Mouse (Mus musculus): ENCODE measurements around the gene Car2. TPM values are rescaled to one million over a fixed set of nuclear protein-coding genes. Genes with fewer than 3 reads are reported as not detected.

Car2 gene
- polyA plus RNA-seq, 1 experiment from 2014 or later: 114 TPM

DNA sequence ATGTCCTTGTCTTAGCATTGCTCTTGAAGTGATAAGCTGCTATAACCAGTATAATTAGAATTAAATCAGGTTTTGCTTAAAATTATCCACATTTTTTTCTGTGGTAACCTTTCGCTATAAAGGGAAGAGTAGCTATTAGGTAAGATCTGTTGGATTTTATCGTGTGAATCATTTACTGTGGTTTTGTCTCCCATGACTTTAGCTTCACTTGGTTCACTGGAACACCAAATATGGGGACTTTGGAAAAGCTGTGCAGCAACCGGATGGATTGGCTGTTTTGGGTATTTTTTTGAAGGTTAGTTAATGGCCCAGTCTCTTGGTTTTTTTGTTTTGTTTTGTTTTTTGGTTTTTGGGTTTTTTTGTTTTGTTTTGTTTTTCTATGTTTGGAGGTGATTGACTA lies 9.3 kb downstream of the Car2 start:
- no peak for DNase-seq (ENCODE audit: low spot score)
- Histone ChIP-seq H3K27me3 (ENCODE audit: control insufficient read depth, insufficient read depth, low read length) (no peaks in the 10 kb centered on the region), H3K27ac (ENCODE audit: low read depth, low read length) (no peak overlapping the region), H3K4me3 (ENCODE audit: low read depth, low read length) (no peak overlapping the region), H3K9me3 (ENCODE audit: control insufficient read depth, low read length) (no peaks in the 10 kb centered on the region), H3K36me3 (ENCODE audit: control insufficient read depth, insufficient read depth, low read length) (no peaks in the 10 kb centered on the region), H3K9ac (ENCODE audit: low read length) (no peak overlapping the region), H3K4me2 (ENCODE audit: low read depth, low read length, severe bottlenecking) (no peak overlapping the region), H3K4me1 (replicated peaks; ENCODE audit: control insufficient read depth, insufficient read depth, low read length) (no peaks in the 10 kb centered on the region)
- no peak for ATAC-seq (replicated peaks; ENCODE audit: low FRiP score)
- WGBS: 94% methylated on average over 3 of the region's 3 CpGs

DNA sequence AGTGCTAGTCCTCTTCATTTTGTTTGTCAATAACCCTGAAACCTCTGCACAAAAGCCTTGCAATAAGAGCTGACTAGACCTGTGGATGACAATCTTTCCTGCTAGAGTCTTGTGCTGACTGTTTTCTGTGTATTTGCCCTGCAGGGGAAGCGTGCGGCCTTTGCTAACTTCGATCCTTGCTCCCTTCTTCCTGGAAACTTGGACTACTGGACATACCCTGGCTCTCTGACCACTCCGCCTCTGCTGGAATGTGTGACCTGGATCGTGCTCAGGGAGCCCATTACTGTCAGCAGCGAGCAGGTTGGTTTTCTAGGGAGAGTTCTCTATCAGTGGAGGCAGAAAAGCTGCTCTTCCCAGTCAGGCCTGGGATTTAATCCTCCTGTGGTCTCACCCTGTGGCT lies 11.7 kb downstream of the Car2 start:
- H3K9me3 ChIP-seq (ENCODE audit: control insufficient read depth, low read length): no peaks in the 10 kb centered on the region
- H3K4me2 ChIP-seq (ENCODE audit: low read depth, low read length, severe bottlenecking): no peak overlapping the region
- no peaks in the 10 kb centered on the region for H3K4me1 ChIP-seq (replicated peaks; ENCODE audit: control insufficient read depth, insufficient read depth, low read length)
- 63% methylated on average over 6 of the region's 6 CpGs for WGBS
- H3K36me3 ChIP-seq (ENCODE audit: control insufficient read depth, insufficient read depth, low read length): no peaks in the 10 kb centered on the region
- H3K27me3 ChIP-seq (ENCODE audit: control insufficient read depth, insufficient read depth, low read length): no peaks in the 10 kb centered on the region
- DNase-seq (ENCODE audit: low spot score) (no peak), ATAC-seq (replicated peaks; ENCODE audit: low FRiP score) (no peak)
- no peak overlapping the region for H3K4me3 ChIP-seq (ENCODE audit: low read depth, low read length)
- no peak overlapping the region for H3K9ac ChIP-seq (ENCODE audit: low read length)
- no peak overlapping the region for H3K27ac ChIP-seq (ENCODE audit: low read depth, low read length)

DNA sequence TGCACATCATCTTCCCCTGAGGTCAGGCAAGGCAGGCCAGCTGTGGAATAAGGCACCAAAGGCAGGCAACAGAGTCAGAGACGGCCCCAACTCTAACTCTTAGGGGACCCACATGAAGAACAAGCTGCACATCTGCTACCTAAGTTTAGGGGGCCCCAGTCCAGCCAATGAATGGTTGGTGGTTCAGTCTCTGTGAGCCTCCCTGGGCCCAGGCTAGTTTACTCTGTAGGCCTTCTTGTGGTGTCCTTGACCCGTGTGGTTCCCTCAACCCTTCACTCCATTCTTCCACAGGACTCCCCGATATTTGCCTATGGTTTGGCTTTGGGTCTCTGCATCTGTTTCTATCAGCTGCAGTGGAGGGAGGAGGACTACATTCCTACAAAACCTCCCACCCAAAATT lies 17.3 kb downstream of the Car2 start:
- no peaks in the 10 kb centered on the region for H3K36me3 ChIP-seq (ENCODE audit: control insufficient read depth, insufficient read depth, low read length)
- ATAC-seq (replicated peaks; ENCODE audit: low FRiP score) (no peak), DNase-seq (ENCODE audit: low spot score) (no peak)
- H3K9me3 ChIP-seq (ENCODE audit: control insufficient read depth, low read length): no peaks in the 10 kb centered on the region
- H3K4me3 ChIP-seq (ENCODE audit: low read depth, low read length): no peak overlapping the region
- no peak overlapping the region for H3K9ac ChIP-seq (ENCODE audit: low read length)
- H3K27me3 ChIP-seq (ENCODE audit: control insufficient read depth, insufficient read depth, low read length): no peaks in the 10 kb centered on the region
- H3K4me1 ChIP-seq (replicated peaks; ENCODE audit: control insufficient read depth, insufficient read depth, low read length): no peaks in the 10 kb centered on the region
- H3K4me2 ChIP-seq (ENCODE audit: low read depth, low read length, severe bottlenecking): no peak overlapping the region
- WGBS: 96% methylated on average over 3 of the region's 3 CpGs
- no peak overlapping the region for H3K27ac ChIP-seq (ENCODE audit: low read depth, low read length)

DNA sequence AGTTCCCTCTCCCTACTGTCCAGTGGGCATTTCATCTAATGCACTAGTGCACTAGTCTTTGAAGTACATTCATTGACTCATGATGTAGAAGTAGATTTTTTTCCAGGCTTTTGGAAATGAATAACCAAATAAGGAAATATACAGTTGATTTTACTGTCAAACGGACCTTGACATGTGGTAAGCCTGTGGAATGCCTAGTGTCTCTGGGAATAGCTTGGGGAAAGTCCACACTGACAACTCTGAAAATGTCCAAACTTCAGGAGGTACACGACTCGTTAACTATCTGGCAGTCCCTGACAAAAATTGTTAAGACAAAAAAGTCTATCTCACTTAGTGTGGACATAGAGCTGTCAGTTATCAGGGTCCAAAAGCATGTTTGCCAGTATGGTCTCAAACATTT lies 18.1 kb downstream of the Car2 start:
- 85% methylated on average over 3 of the region's 3 CpGs for WGBS
- no peak for ATAC-seq (replicated peaks; ENCODE audit: low FRiP score)
- Histone ChIP-seq H3K27me3 (ENCODE audit: control insufficient read depth, insufficient read depth, low read length) (no peaks in the 10 kb centered on the region), H3K4me1 (replicated peaks; ENCODE audit: control insufficient read depth, insufficient read depth, low read length) (no peaks in the 10 kb centered on the region), H3K4me3 (ENCODE audit: low read depth, low read length) (no peak overlapping the region), H3K36me3 (ENCODE audit: control insufficient read depth, insufficient read depth, low read length) (no peaks in the 10 kb centered on the region), H3K9ac (ENCODE audit: low read length) (no peak overlapping the region), H3K9me3 (ENCODE audit: control insufficient read depth, low read length) (no peaks in the 10 kb centered on the region), H3K27ac (ENCODE audit: low read depth, low read length) (no peak overlapping the region), H3K4me2 (ENCODE audit: low read depth, low read length, severe bottlenecking) (no peak overlapping the region)
- DNase-seq (ENCODE audit: low spot score): no peak

DNA sequence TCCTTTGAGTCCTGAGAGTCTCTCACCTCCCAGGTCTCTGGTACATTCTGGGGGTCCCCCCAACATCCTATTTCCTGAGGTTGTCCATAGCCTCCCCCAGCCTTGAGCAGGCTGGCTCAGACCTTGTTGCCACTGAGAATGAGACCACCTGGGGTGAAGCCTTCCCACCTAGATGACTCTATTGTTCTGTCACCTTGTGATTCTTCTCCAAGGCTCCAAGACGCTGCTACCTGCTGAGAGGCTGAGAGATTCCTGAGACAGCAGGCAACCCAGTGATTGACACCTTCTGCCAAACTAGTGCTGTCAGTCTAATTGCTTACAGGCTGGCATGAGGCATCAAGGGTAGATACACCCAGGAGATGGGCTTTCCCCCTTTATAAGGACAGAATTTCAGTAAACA lies 21.2 kb downstream of the Car2 start:
- Histone ChIP-seq H3K27me3 (ENCODE audit: control insufficient read depth, insufficient read depth, low read length) (no peaks in the 10 kb centered on the region), H3K4me3 (ENCODE audit: low read depth, low read length) (no peak overlapping the region), H3K27ac (ENCODE audit: low read depth, low read length) (no peak overlapping the region), H3K4me1 (replicated peaks; ENCODE audit: control insufficient read depth, insufficient read depth, low read length) (no peaks in the 10 kb centered on the region), H3K9me3 (ENCODE audit: control insufficient read depth, low read length) (no peaks in the 10 kb centered on the region), H3K9ac (ENCODE audit: low read length) (no peak overlapping the region), H3K4me2 (ENCODE audit: low read depth, low read length, severe bottlenecking) (no peak overlapping the region), H3K36me3 (ENCODE audit: control insufficient read depth, insufficient read depth, low read length) (no peaks in the 10 kb centered on the region)
- no peak for ATAC-seq (replicated peaks; ENCODE audit: low FRiP score)
- DNase-seq (ENCODE audit: low spot score): no peak
- WGBS: 10% methylated on average over 1 of the region's 1 CpGs

DNA sequence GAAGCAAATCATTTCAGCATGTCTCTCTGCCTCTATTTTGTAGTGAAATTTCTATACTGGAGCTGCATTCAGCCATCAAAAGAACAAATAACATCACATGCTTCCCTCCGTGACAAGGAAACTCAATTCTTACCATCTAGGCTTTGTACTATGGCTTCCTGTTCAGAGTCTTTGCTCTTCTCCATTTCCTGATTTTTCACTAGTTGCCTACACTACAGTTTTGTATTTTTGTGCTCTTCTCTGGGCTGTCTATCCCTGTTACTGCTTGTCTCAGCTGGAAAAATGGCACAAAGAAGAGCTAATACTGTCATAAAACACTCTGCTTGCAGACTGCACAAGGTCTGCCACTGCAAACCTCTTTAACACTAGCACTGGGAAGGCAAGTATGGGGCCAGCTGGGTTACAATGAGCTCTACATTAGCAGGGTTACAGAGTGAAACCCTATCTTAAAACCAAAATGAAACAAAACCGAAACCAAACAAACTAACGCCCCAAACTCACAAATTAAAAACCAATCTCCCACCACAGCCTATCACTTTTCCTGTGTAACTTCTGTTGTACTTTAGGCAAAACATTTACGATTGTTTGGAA lies 26.0 kb downstream of the Car2 start:
- no peak overlapping the region for H3K9ac ChIP-seq (ENCODE audit: low read length)
- no peak overlapping the region for H3K4me2 ChIP-seq (ENCODE audit: low read depth, low read length, severe bottlenecking)
- no peak overlapping the region for H3K27ac ChIP-seq (ENCODE audit: low read depth, low read length)
- no peaks in the 10 kb centered on the region for H3K36me3 ChIP-seq (ENCODE audit: control insufficient read depth, insufficient read depth, low read length)
- DNase-seq (ENCODE audit: low spot score) (no peak), ATAC-seq (replicated peaks; ENCODE audit: low FRiP score) (no peak)
- no peaks in the 10 kb centered on the region for H3K9me3 ChIP-seq (ENCODE audit: control insufficient read depth, low read length)
- no peak overlapping the region for H3K4me3 ChIP-seq (ENCODE audit: low read depth, low read length)
- no peaks in the 10 kb centered on the region for H3K27me3 ChIP-seq (ENCODE audit: control insufficient read depth, insufficient read depth, low read length)
- H3K4me1 ChIP-seq (replicated peaks; ENCODE audit: control insufficient read depth, insufficient read depth, low read length): no peaks in the 10 kb centered on the region
- 88% methylated on average over 4 of the region's 4 CpGs for WGBS

DNA sequence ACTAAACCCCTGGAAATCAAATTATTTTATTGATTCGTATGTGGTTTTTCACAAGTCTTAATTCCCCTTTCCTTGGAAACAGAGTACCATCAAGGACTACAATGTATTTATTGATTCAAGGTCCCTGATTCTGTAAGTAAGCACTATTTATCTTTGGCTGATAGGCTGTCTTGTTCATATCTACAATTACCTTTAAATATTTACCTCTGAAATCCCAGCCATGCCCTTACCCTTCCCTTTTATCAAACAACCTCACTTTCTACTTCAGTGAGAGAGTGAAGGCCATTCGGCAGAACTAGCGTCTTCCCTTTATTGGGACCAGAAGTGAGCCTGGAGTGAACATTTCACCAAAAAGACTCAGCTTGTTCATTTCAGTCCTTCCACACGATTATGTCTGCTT lies 27.7 kb downstream of the Car2 start:
- 88% methylated on average over 4 of the region's 4 CpGs for WGBS
- ATAC-seq (replicated peaks; ENCODE audit: low FRiP score): no peak

DNA sequence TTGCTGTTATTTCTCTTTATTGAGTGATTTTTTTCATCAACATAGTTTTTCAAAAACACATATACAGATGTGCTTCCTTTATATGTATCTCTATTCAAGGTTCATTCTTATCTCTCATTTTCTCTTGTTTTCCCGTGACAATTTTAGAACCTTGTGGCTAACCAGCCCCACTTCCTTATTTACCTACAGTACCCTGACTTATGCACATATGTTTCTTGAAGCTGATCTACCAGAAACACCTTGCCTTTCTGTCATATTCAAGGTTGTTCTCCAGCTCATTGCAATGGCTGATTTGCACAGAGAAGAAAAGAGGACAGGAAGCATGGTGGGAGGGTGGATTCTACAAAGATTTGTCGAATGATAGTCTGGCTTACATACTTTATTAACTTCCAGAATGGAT lies 29.3 kb downstream of the Car2 start:
- no peak overlapping the region for H3K9ac ChIP-seq (ENCODE audit: low read length)
- 92% methylated on average over 2 of the region's 2 CpGs for WGBS
- no peak overlapping the region for H3K4me3 ChIP-seq (ENCODE audit: low read depth, low read length)
- no peaks in the 10 kb centered on the region for H3K4me1 ChIP-seq (replicated peaks; ENCODE audit: control insufficient read depth, insufficient read depth, low read length)
- no peak for ATAC-seq (replicated peaks; ENCODE audit: low FRiP score)
- H3K9me3 ChIP-seq (ENCODE audit: control insufficient read depth, low read length): no peaks in the 10 kb centered on the region
- H3K36me3 ChIP-seq (ENCODE audit: control insufficient read depth, insufficient read depth, low read length): no peaks in the 10 kb centered on the region
- H3K27ac ChIP-seq (ENCODE audit: low read depth, low read length): no peak overlapping the region
- no peak overlapping the region for H3K4me2 ChIP-seq (ENCODE audit: low read depth, low read length, severe bottlenecking)
- H3K27me3 ChIP-seq (ENCODE audit: control insufficient read depth, insufficient read depth, low read length): no peaks in the 10 kb centered on the region
- DNase-seq (ENCODE audit: low spot score): no peak

More for the DNA sequence above, 27.7 kb downstream of the Car2 start:
- Histone ChIP-seq H3K27me3 (ENCODE audit: control insufficient read depth, insufficient read depth, low read length) (no peaks in the 10 kb centered on the region), H3K9ac (ENCODE audit: low read length) (no peak overlapping the region), H3K27ac (ENCODE audit: low read depth, low read length) (no peak overlapping the region), H3K36me3 (ENCODE audit: control insufficient read depth, insufficient read depth, low read length) (no peaks in the 10 kb centered on the region), H3K4me3 (ENCODE audit: low read depth, low read length) (no peak overlapping the region), H3K4me2 (ENCODE audit: low read depth, low read length, severe bottlenecking) (no peak overlapping the region), H3K9me3 (ENCODE audit: control insufficient read depth, low read length) (no peaks in the 10 kb centered on the region), H3K4me1 (replicated peaks; ENCODE audit: control insufficient read depth, insufficient read depth, low read length) (no peaks in the 10 kb centered on the region)
- no peak for DNase-seq (ENCODE audit: low spot score)

DNA sequence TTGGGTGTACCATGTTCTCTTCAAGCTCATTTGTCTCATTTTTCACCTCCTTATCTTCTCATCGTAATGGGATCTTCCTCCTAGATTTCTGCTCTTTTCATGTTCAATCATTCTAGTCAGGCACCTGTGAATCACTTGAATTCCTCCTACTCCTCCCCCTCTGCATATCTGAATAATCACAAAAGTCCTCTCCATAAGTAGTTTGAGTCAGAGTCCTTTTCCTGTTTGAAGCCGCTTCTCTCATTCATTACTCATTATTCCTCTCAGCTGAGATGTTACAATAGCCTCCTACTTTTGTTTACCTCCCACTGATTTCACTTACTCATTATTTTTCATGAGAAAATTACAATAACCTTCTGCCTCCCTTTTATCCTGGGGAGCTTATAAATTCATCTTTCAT lies 31.2 kb downstream of the Car2 start:
- ATAC-seq (replicated peaks; ENCODE audit: low FRiP score): no peak
- WGBS: 56% methylated on average over 2 of the region's 2 CpGs

More for the DNA sequence above, 31.2 kb downstream of the Car2 start:
- no peak overlapping the region for H3K4me2 ChIP-seq (ENCODE audit: low read depth, low read length, severe bottlenecking)
- no peak overlapping the region for H3K27ac ChIP-seq (ENCODE audit: low read depth, low read length)
- H3K36me3 ChIP-seq (ENCODE audit: control insufficient read depth, insufficient read depth, low read length): no peaks in the 10 kb centered on the region
- H3K9me3 ChIP-seq (ENCODE audit: control insufficient read depth, low read length): no peaks in the 10 kb centered on the region
- H3K27me3 ChIP-seq (ENCODE audit: control insufficient read depth, insufficient read depth, low read length): no peaks in the 10 kb centered on the region
- no peaks in the 10 kb centered on the region for H3K4me1 ChIP-seq (replicated peaks; ENCODE audit: control insufficient read depth, insufficient read depth, low read length)
- no peak for DNase-seq (ENCODE audit: low spot score)
- H3K4me3 ChIP-seq (ENCODE audit: low read depth, low read length): no peak overlapping the region
- H3K9ac ChIP-seq (ENCODE audit: low read length): no peak overlapping the region
